Comparison of ENCODE assay signal across 16 mouse cellular contexts in genomic region chr2:24336545-24336944, GRCm38 (mm10). TPM values are rescaled to one million over a fixed set of nuclear protein-coding genes. Genes with fewer than 3 reads are reported as not detected.
A peak's percentile ranks its signal among the peaks of the same experiment; 100 is the strongest.
DNase-seq lines count a peak whose midpoint lies in the region; ATAC-seq and TF ChIP-seq lines count a peak whose summit lies in the region.
"Had no signal": no experiment of that assay in that cellular context is flagged by ENCODE, and none has a peak within 500 bp of the region (broad histone marks: within the 10 kb centered on the region; RNA-seq: fewer than 3 reads in every experiment).

Gene Il1rn (plus strand): TSS chr2:24336853.

- peak; percentile 67; the same call in 1 of the 2 replicates for ATAC-seq in intestine, embryonic 15.5 days
- ATAC-seq in midbrain, embryonic 16.5 days, result no peak
- ATAC-seq: midbrain, embryonic 15.5 days had no signal

- H3K9me3 ChIP-seq in intestine, embryonic 15.5 days, result no peaks in the 10 kb centered on the region
- H3K9me3 ChIP-seq in midbrain, embryonic 16.5 days (replicated peaks; ENCODE audit: control insufficient read depth, low read length, poor library complexity, severe bottlenecking), result no peaks in the 10 kb centered on the region
- H3K9me3 ChIP-seq: forebrain, embryonic 10.5 days; heart, embryonic 12.5 days; hindbrain, embryonic 12.5 days; midbrain, embryonic 15.5 days had no signal

- H3K27me3 ChIP-seq in intestine, embryonic 15.5 days (replicated peaks), result no peaks in the 10 kb centered on the region
- H3K27me3 ChIP-seq in small intestine, adult 2 months (ENCODE audit: control insufficient read depth, insufficient read depth, low read length), result no peaks in the 10 kb centered on the region
- no peaks in the 10 kb centered on the region for H3K27me3 ChIP-seq in midbrain, embryonic 16.5 days (ENCODE audit: control insufficient read depth, insufficient read depth, low read depth, low read length)
- H3K27me3 ChIP-seq: heart, embryonic 12.5 days; hindbrain, embryonic 12.5 days; midbrain, embryonic 15.5 days had no signal

- DNase-seq in lung, adult 2 months, result no peak
- DNase-seq in lung, postnatal 10 days, result no peak
- peak; percentile 18 for DNase-seq in NIH3T3 (ENCODE audit: low read depth)
- DNase-seq in gastrocnemius, postnatal 36 days, result no peak
- DNase-seq: adrenal gland, postnatal 14 days; cerebellum, adult 18-20 months; lung, embryonic 14.5 days had no signal

- no peak for TF ChIP-seq CTCF in lung, adult 2 months (IDR thresholded peaks at IDR 0.05; ENCODE audit: insufficient read depth, low read length)
- TF ChIP-seq CTCF in small intestine, adult 2 months (IDR thresholded peaks at IDR 0.05; ENCODE audit: extremely low read depth, insufficient read length, insufficient replicate concordance, low read depth, low read length), result no peak

- WGBS in lung, adult 2 months, result 73% methylated on average over 2 of the region's 2 CpGs
- WGBS in intestine, embryonic 15.5 days, result 64% methylated on average over 2 of the region's 2 CpGs
- 55% methylated on average over 2 of the region's 2 CpGs for WGBS in small intestine, adult 2 months
- 82% methylated on average over 2 of the region's 2 CpGs for WGBS in midbrain, embryonic 16.5 days

- no peak within 1 kb of the TSS for H3K9ac ChIP-seq in intestine, embryonic 15.5 days
- H3K9ac ChIP-seq in midbrain, embryonic 16.5 days (ENCODE audit: low read depth, low read length), result no peak within 1 kb of the TSS
- H3K9ac ChIP-seq: heart, embryonic 12.5 days; hindbrain, embryonic 12.5 days; lung, embryonic 14.5 days; midbrain, embryonic 15.5 days had no signal

- H3K36me3 ChIP-seq in intestine, embryonic 15.5 days, result no peaks in the 10 kb centered on the region
- no peaks in the 10 kb centered on the region for H3K36me3 ChIP-seq in small intestine, adult 2 months (ENCODE audit: control insufficient read depth, insufficient read depth, low read length)
- no peaks in the 10 kb centered on the region for H3K36me3 ChIP-seq in midbrain, embryonic 16.5 days (ENCODE audit: control insufficient read depth, insufficient read depth, low read length)
- H3K36me3 ChIP-seq: forebrain, embryonic 10.5 days; heart, embryonic 12.5 days; hindbrain, embryonic 12.5 days; midbrain, embryonic 15.5 days had no signal

- no peak within 1 kb of the TSS for H3K4me3 ChIP-seq in lung, adult 2 months (replicated peaks; ENCODE audit: extremely low read depth, low read depth, low read length)
- no peak within 1 kb of the TSS for H3K4me3 ChIP-seq in intestine, embryonic 15.5 days (replicated peaks)
- H3K4me3 ChIP-seq in small intestine, adult 2 months (ENCODE audit: low read depth, low read length), result no peak within 1 kb of the TSS
- no peak within 1 kb of the TSS for H3K4me3 ChIP-seq in midbrain, embryonic 16.5 days (ENCODE audit: low read depth, low read length)
- H3K4me3 ChIP-seq: forebrain, embryonic 10.5 days; heart, embryonic 12.5 days; hindbrain, embryonic 12.5 days; midbrain, embryonic 15.5 days had no signal

- intact Hi-C loops in gastrocnemius, postnatal 36 days (cut with DNase I), result no loop called here

- no peak within 1 kb of the TSS for H3K27ac ChIP-seq in intestine, embryonic 15.5 days
- peak within 1 kb of the TSS; percentile 46; the same call in 1 of the 2 replicates for H3K27ac ChIP-seq in small intestine, adult 2 months (ENCODE audit: insufficient read depth, low read depth, low read length)
- no peak within 1 kb of the TSS for H3K27ac ChIP-seq in midbrain, embryonic 16.5 days (ENCODE audit: low read length)
- H3K27ac ChIP-seq: forebrain, embryonic 10.5 days; hindbrain, embryonic 12.5 days; midbrain, embryonic 15.5 days had no signal

- TF ChIP-seq POLR2A in lung, adult 2 months (IDR thresholded peaks at IDR 0.05; ENCODE audit: borderline replicate concordance, extremely low read depth, low read depth, low read length), result no peak
- no peak for TF ChIP-seq POLR2A in small intestine, adult 2 months (IDR thresholded peaks at IDR 0.05; ENCODE audit: low read depth, low read length)

- H3K4me2 ChIP-seq in intestine, embryonic 15.5 days (replicated peaks), result no peak within 1 kb of the TSS
- H3K4me2 ChIP-seq in midbrain, embryonic 16.5 days (ENCODE audit: low read length), result no peak within 1 kb of the TSS
- H3K4me2 ChIP-seq: heart, embryonic 12.5 days; hindbrain, embryonic 12.5 days; lung, embryonic 14.5 days; midbrain, embryonic 15.5 days had no signal

- H3K4me1 ChIP-seq in lung, adult 2 months (ENCODE audit: control insufficient read depth, insufficient read depth, low read length), result no peaks in the 10 kb centered on the region
- H3K4me1 ChIP-seq in intestine, embryonic 15.5 days (replicated peaks), result no peaks in the 10 kb centered on the region
- peaks cover 14% of the 10 kb centered on the region; the same call in 1 of the 2 replicates for H3K4me1 ChIP-seq in small intestine, adult 2 months (ENCODE audit: control insufficient read depth, insufficient read depth, insufficient read length, low read length)
- H3K4me1 ChIP-seq in midbrain, embryonic 16.5 days (ENCODE audit: control insufficient read depth, insufficient read depth, low read length), result no peaks in the 10 kb centered on the region
- H3K4me1 ChIP-seq: forebrain, embryonic 10.5 days; hindbrain, embryonic 12.5 days; midbrain, embryonic 15.5 days had no signal

RNA-seq across cellular contexts. Expression of gene Il1rn, which starts in this region (rescaled TPM):
- 4.7 and 14.0 TPM in 2 replicates for polyA plus RNA-seq in lung, adult 2 months (2012; rRNA removed)
- 0.68 and 2.4 TPM in 2 replicates for polyA plus RNA-seq in intestine, embryonic 15.5 days (2015; fragmentation: Nextera tagmentation; extraction: Ambion mirVana)
- polyA plus RNA-seq in small intestine, adult 2 months (2012; rRNA removed), result 2.4 and 2.8 TPM in 2 replicates
- total RNA-seq in gastrocnemius, postnatal 36 days (2021), result not detected
- polyA plus RNA-seq in midbrain, embryonic 16.5 days (2015; fragmentation: Nextera tagmentation; extraction: Ambion mirVana), result not detected in 2 replicates
- total RNA-seq: layer of hippocampus, postnatal 25 days had no signal
- polyA plus RNA-seq: forebrain, embryonic 10.5 days; hindbrain, embryonic 12.5 days; midbrain, embryonic 15.5 days; neural tube, embryonic 14.5 days had no signal
